Mouse (Mus musculus) c-Kit-negative CD71-positive TER-119-positive erythroid progenitor cells, embryonic 14.5 days (primary cell): ENCODE measurements around the gene Rhox4f.
"Not testable (repeated sequence)": the region's sequence is repeated elsewhere in the genome, so short reads cannot be mapped to it uniquely, and the experiment has no call there.

ENCODE experiments used
- DNase-seq: peaks from one replicate; pipeline ENCODE4 v3.0.0-alpha.2; 2013; ENCODE audit warnings: low read depth, low spot score

Gene Rhox4f

DNA sequence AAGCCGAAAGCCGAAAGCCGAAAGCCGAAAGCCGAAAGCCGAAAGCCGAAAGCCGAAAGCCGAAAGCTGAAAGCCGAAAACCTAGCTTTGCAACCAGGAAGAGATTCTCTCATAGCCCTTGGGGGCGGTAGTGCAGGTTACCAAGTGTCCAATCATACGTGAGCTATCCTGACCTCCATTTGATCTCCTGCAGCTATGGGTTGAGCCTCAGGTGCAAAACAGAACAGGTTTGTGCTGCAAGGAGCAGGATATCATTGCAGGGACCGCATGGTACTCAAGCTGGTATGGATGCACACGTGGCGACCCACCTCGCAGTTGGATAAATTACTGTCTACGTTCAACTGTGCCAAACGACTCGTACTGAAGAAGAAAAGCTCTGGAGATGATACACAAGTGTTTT lies at the start of gene Rhox4f:
TSS of gene Rhox4f (minus strand) at position 101 of the 400 bp plus-strand sequence.
- not testable (repeated sequence) for DNase-seq

DNA sequence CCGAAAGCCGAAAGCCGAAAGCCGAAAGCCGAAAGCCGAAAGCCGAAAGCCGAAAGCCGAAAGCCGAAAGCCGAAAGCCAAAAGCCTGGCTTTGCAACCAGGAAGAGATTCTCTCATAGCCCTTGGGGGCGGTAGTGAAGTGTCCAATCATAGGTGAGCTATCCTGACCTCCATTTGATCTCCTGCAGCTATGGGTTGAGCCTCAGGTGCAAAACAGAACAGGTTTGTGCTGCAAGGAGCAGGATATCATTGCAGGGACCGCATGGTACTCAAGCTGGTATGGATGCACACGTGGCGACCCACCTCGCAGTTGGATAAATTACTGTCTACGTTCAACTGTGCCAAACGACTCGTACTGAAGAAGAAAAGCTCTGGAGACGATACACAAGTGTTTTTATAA lies 43.7 kb upstream of the Rhox4f start, which contains the start of gene Rhox4g:
TSS of gene Rhox4g (minus strand) at position 101 of the 400 bp plus-strand sequence.
- not testable (repeated sequence) for DNase-seq

DNA sequence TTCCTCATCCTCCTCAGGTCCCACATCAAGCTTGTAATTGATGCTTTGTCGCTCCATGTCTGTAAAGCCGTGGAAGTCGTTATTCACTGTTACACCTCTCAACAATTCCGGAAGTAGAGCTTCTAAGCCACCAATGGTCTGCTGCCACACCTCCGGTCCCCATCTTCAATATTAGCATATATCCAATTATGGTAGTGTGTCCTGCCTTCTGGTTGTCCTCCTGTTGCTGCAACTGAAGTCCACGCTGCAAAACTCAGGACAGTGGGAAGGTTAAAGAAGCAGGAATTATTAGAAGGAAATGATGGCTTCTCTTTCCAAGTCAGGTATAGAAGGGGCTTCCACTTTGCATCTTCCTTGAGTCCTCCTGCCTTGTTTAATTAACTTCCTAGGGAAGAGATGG lies 35.9 kb upstream of the Rhox4f start, which contains the start of gene Rhox2g:
TSS of gene Rhox2g (minus strand) at position 101 of the 400 bp plus-strand sequence.
- not testable (repeated sequence) for DNase-seq

DNA sequence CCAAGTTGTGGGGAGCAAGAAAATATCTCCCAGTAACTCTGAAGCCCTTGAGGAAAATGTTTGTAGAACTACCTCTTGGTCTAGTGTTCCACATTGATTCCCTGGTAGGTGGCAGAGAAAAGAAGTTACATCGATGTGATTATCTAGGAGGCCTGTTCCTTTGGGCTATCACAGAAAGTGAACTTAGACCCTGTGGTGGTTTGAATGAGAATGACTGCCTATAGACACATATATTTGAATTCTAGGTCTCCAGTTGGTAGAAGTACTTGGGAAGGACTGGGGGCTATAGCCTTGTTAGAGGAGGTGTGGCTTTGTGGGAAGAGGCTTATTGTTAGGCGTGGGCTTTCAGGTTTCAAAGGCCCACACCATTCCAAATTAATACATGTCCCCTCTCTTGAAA lies 21.0 kb upstream of the Rhox4f start, which contains the start of gene Rhox3g:
TSS of gene Rhox3g (minus strand) at position 101 of the 400 bp plus-strand sequence.
- not testable (repeated sequence) for DNase-seq

DNA sequence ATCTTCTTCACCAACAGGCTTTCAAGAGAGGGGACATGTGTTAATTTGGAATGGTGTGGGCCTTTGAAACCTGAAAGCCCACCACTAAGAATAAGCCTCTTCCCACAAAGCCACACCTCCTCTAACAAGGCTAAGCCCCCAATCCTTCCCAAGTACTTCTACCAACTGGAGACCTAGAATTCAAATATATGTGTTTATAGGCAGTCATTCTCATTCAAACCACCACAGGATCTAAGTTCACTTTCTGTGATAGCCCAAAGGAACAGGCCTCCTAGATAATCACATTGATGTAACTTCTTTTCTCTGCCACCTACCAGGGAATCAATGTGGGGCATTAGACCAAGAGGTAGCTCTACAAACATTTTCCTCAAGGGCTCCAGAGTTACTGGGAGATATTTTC lies 26.8 kb downstream of the Rhox4f start, which contains the start of gene Rhox3f:
TSS of gene Rhox3f (plus strand) at position 301 of the 400 bp plus-strand sequence.
- DNase-seq, result not testable (repeated sequence)

DNA sequence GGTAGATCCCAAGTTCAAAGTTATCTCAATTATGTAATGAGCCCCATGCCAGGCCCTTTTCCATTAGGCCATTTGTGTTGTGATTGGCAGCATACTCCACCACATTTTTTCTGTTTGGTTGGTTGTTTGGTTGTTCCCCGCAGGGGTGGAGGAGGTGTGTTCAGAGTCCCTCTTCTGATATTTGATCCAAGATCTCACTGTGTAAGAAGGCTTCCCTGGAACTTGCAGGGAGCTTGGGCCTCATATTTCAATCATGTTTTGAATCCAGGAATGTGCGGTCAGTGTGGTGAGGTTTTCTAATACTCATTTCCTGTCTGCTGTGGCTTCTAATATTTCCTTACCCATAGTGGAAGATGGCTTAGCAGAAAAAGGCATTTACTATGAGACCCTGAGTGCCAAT lies 34.9 kb downstream of the Rhox4f start:
- DNase-seq, result not testable (repeated sequence)

DNA sequence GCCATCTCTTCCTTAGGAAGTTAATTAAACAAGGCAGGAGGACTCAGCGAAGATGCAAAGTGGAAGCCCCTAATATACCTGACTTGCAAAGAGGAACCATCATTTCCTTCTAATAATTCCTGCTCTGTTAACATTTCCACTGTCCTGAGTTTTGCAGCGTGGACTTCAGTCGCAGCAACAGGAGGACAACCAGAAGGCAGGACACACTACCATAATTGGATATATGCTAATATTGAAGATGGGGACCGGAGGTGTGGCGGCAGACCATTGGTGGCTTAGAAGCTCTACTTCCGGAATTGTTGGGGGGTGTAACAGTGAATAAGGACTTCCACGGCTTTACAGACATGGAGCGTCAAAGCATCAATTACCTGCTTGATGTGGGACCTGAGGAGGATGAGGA lies 36.4 kb downstream of the Rhox4f start, which contains the start of gene Rhox2f:
TSS of gene Rhox2f (plus strand) at position 301 of the 400 bp plus-strand sequence.
- not testable (repeated sequence) for DNase-seq

DNA sequence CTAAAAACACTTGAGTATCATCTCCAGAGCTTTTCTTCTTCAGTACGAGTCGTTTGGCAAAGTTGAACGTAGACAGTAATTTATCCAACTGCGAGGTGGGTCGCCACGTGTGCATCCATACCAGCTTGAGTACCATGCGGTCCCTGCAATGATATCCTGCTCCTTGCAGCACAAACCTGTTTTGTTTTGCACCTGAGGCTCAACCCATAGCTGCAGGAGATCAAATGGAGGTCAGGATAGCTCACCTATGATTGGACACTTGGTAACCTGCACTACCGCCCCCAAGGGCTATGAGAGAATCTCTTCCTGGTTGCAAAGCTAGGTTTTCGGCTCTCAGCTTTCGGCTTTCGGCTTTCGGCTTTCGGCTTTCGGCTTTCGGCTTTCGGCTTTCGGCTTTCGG lies 50.4 kb downstream of the Rhox4f start, which contains the start of gene Rhox4e:
TSS of gene Rhox4e (plus strand) at position 301 of the 400 bp plus-strand sequence.
- DNase-seq, result not testable (repeated sequence)
